Mouse (Mus musculus): ENCODE measurements around the gene Top2a. TPM values are rescaled to one million over a fixed set of nuclear protein-coding genes. Genes with fewer than 3 reads are reported as not detected.

Gene Top2a
- polyA plus RNA-seq, 1 experiment = 2.1 TPM

DNA sequence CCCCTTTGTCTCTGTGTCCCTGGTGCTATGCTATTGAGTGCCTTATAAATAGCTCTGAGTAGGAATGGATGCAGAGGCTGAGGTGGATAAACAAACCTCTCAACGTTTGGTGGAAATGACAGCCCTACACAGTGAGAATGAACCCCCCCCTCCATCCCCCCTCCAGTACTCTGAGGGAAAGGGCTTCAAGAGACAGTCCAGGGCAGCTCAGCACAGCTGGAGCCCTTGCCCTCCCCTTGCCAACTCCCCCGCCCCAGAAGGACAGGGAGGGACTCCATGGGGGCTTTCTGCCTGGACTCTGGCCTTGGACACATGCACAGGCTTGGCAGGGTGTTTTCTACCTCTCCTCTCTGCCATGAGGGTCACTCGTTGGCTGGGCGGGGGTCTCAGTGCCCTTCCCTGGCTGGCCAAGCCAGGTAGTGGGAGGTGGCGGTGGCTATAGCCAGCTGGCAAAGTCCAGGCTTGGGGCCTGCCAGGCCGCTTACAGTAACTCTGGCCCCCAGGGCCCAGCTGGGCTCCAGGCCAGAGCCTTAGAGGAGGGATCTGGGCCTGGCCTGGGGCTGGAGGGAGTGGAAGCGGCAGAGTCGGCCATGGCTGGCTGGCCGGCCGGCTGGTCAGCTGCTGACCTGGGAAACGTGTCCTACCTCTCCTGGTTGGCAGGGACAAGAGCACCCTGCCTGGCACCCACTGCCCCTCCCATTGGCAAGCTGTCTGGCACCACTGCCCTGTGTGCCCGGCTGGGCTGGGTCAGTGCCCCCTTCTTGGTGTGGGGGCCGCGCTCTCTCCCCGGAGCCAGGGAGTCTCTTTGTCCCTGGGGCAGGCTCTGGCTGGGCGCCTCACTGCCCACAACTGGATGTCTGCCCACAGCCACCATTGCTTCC lies 72.7 kb downstream of the Top2a start:
- peak in 1 of 2 experiments; percentile 55 for DNase-seq (ENCODE audit: extremely low spot score in 1 of 2, low spot score in 1 of 2)

DNA sequence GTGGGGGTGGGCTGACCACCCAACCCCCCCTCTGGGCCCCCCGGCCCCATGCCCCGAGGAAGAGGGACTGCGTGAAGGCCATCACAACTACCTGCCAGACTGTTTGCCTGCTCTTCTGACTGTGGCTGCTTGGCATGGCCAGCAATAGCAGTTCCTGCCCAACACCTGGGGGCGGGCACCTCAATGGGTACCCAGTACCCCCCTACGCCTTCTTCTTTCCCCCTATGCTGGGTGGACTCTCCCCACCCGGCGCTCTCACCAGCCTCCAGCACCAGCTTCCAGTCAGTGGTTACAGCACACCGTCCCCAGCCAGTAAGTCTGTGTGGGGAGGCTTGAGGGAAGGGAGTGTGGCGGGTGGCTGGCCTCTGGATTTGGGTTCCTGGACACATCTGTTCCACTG lies 73.5 kb downstream of the Top2a start:
- DNase-seq (ENCODE audit: extremely low spot score in 1 of 2, low spot score in 1 of 2) = no peak

DNA sequence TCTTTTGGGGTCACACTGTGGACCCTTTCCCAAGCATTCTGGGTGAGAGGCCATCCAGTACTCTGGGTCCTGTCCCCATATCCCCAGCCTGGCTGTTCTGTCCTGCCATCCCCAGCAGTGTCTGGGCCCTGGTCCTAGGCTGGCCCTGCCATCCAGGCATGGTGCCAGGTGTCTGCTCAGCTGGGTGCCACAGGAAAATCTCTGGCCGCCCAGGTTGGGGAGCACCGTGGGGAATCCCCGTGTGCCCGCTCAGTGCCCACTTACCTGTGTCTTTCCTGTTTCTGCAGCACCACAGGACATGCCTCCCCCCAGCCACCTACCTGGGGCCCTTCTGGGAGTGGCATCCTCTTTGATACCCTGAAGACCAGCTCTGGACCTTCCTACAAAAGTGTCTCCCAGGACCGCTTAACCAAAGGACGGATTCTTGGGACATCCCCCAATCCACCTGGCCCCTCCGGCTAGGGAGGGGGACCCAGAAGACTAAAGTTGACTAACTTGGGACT lies 74.0 kb downstream of the Top2a start:
- DNase-seq (ENCODE audit: extremely low spot score in 1 of 2, low spot score in 1 of 2) = peak in 1 of 2 experiments; percentile 3

DNA sequence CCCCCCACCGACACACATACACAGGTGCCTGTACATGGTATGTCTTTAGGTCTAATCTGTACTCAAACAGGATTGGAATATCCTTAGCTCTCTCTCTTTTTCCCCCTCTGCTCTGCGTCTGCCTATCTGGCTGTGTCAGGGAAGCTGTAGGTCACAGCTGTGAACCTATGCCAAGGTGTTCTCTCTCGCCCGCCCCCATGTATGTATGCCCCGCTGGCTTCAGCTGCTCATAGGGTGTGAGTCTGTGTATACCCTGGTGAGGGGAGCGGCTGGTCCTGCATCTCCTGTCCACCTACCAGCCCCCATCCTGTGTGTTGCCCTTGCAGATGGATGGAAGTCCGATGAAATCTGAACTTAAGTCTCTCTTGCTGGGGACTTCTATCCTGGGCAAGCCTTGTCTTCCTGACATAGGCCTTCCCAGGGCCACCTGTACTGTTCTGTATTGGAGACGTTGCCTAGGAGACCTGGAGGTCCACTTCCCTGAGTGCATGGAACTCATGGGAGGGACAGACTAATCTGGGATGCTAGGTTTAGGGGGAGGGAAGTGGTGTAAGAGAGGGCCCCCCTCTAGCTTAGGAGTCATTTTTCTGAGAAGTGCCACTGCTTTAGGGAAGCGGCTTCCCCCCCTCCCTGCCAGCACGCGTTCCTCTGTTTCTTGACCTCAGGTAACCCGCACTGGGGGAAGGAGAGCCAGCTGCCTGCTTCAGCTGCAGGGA lies 74.6 kb downstream of the Top2a start:
- peak in 1 of 2 experiments; percentile 1 for DNase-seq (ENCODE audit: extremely low spot score in 1 of 2, low spot score in 1 of 2)

DNA sequence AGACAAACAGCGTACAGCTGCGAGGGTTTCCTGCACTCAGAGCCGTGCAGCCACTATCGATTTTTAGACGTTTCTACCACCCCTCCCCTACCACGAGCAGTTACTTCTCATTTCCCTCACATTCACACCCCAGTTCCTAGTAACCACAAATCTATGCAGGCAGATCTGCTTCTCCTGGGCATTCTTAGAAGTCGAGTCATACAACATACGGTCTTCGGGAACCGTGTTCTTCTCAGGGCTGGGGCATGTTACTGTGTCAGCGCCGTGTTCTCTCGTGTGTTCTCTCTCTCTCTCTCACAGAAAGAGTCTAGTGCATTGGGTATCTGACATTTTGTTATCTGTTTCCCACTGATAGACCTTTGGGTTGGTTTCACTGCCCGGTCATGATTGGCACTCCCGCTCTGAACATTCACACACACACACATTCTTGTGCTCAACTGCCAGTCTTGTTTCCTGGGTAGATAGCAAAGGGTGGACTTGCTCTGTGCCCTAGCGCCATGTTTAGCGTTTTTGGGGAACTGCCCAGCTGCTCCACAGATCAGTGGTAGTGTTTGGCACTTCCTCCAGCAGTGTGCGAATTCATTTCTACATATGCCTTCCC lies 75.9 kb downstream of the Top2a start:
- DNase-seq (ENCODE audit: extremely low spot score in 1 of 2, low spot score in 1 of 2) = peak in 1 of 2 experiments; percentile 13

DNA sequence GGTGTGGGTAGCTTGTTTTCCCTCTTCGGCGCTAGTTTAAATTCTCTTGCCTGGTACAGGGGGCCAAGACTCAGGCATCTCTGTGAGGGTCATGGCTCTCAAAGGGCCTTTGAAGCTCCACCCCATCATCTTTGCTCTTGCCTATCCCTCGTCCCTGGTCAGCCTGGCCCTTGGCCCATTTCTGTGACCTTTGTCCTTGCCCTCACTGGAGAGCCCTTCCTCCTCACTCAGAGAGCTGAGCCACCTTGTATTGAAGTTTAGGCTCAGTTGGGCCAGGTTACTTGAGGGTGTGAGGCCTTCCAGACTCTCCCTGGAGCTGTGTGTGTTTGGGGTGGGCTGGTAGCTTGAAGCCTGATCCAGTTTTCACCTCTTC lies 78.4 kb downstream of the Top2a start:
- DNase-seq (ENCODE audit: extremely low spot score in 1 of 2, low spot score in 1 of 2) = peak in 1 of 2 experiments; percentile 2

DNA sequence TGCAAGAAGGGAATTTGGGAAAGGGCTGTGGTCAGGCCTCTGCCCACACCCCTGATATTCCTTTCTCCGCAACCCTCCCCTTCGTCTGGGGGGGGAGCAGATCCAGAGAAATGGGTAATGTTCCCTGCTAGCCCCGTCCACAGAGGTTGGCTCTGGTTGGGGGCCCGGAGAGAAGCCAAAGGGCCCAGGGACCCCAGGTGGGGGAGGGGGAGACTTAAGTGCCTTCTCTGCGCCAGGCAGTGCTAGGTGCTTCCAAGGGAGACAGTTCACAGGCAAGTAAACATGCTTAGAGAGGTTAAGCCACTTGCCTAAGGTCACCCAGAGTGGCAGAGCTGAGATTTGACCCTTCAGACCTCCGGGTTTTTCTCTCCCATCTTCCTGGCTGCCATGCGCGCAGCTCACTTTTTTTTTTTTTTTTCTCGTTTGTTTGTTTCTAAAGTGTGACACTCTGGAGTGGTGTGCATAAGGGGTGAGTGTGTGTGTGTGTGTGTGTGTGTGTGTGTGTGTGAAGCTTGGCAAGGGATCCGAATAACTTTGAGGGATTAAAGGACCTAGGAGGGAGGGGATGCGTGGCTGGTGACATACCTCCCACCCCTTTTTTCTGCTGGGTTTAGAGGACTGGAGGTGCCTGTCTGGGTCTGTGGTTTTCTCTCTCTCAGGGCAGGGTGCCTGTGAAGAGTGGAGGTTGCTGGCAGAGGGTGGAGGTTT lies 78.9 kb downstream of the Top2a start:
- no peak for DNase-seq (ENCODE audit: extremely low spot score in 1 of 2, low spot score in 1 of 2)

DNA sequence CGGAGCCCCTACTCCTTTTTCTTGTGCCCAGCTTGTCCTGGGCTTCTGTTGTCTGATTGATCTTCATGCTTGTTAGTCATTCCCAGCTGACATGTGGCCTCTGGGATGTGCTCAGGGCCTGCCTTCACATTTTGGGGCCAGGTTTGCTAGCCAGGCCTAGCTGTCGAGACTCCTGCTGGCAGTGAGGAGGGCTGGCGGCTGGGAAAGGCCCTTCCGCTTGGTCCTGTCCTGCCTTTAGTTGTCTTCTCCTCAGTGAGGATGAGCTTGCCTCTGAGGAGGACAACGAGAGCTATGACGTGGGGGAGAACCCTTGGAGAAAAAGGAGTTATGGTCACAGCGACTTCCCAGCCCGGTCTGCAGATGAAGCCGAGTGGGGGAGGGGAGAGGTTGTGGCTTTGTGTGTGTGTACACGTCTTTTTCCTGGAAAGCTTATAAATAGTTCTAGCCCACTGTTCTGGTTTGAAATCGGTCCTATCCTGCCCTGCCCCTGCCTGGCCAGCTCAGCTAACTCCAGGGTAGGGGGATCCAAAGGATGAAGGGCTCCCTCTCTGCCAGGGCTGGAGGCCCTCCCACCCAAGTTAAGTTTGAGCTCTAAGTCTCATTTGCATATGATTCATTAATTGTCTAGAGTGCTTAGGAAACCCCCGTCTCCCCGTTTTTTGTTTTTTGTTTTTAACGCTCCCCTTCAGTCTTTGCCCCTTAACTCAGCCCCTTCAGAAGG lies 80.1 kb downstream of the Top2a start:
- DNase-seq (ENCODE audit: extremely low spot score in 1 of 2, low spot score in 1 of 2) = peak in 1 of 2 experiments; percentile 2

Other genes with a start within 250 kb of the Top2a start
- 124 and 126 TPM in 2 replicates for gene Nr1d1, start 248.9 kb downstream of the Top2a start, polyA plus RNA-seq (2012; rRNA removed)
- gene Msl1, start 228.7 kb downstream of the Top2a start, polyA plus RNA-seq (2012; rRNA removed) = 112 and 123 TPM in 2 replicates
- gene Casc3, start 219.3 kb downstream of the Top2a start, polyA plus RNA-seq (2012; rRNA removed) = 47.8 TPM in 2 replicates
- gene Rapgefl1, start 187.4 kb downstream of the Top2a start, polyA plus RNA-seq (2012; rRNA removed) = 167 and 174 TPM in 2 replicates
- gene Wipf2, start 160.6 kb downstream of the Top2a start, polyA plus RNA-seq (2012; rRNA removed) = 26.3 and 26.7 TPM in 2 replicates
- gene Cdc6, start 116.4 kb downstream of the Top2a start, polyA plus RNA-seq (2012; rRNA removed) = 0.62 and 0.67 TPM in 2 replicates
- gene Rara, start 96.4 kb downstream of the Top2a start, polyA plus RNA-seq (2012; rRNA removed) = 6.4 and 7.9 TPM in 2 replicates
- gene Gjd3, start 41.2 kb downstream of the Top2a start, polyA plus RNA-seq (2012; rRNA removed) = 2.9 and 3.3 TPM in 2 replicates
- 64.3 and 86.3 TPM in 2 replicates for gene Igfbp4, start 17.1 kb upstream of the Top2a start, polyA plus RNA-seq (2012; rRNA removed)
- 0.19 and 0.34 TPM in 2 replicates for gene Tns4, start 65.1 kb upstream of the Top2a start, polyA plus RNA-seq (2012; rRNA removed)
- gene Ccr7, start 130.9 kb upstream of the Top2a start, polyA plus RNA-seq (2012; rRNA removed) = 0.14 and 0.19 TPM in 2 replicates
- 93.5 and 97.6 TPM in 2 replicates for gene Smarce1, start 206.8 kb upstream of the Top2a start, polyA plus RNA-seq (2012; rRNA removed)
- 21.4 and 22.9 TPM in 2 replicates for gene Krt222, start 219.9 kb upstream of the Top2a start, polyA plus RNA-seq (2012; rRNA removed)

All from frontal cortex, adult 2 months (tissue).